Comparison of ENCODE assay signal across 20 mouse cellular contexts in genomic region chr16:30477006-30477405, GRCm38 (mm10).
DNase-seq lines count a peak whose midpoint lies in the region; ATAC-seq lines count a peak whose summit lies in the region.
"Had no signal": no experiment of that assay in that cellular context is flagged by ENCODE, and none has a peak within 500 bp of the region (broad histone marks: within the 10 kb centered on the region; RNA-seq: fewer than 3 reads in every experiment).

No protein-coding gene starts in this region.

- no peak overlapping the region for H3K4me2 ChIP-seq in embryonic facial prominence, embryonic 12.5 days (replicated peaks)
- no peak overlapping the region for H3K4me2 ChIP-seq in kidney, embryonic 14.5 days (replicated peaks; ENCODE audit: low read depth, low read length)
- no peak overlapping the region for H3K4me2 ChIP-seq in midbrain, embryonic 15.5 days
- H3K4me2 ChIP-seq in midbrain, embryonic 16.5 days (ENCODE audit: low read length) = no peak overlapping the region
- H3K4me2 ChIP-seq: forebrain, embryonic 13.5 days; hindbrain, embryonic 13.5 days had no signal

- H3K9ac ChIP-seq in embryonic facial prominence, embryonic 12.5 days = no peak overlapping the region
- H3K9ac ChIP-seq in kidney, embryonic 14.5 days (ENCODE audit: low read depth, low read length) = no peak overlapping the region
- H3K9ac ChIP-seq in midbrain, embryonic 15.5 days = no peak overlapping the region
- H3K9ac ChIP-seq in midbrain, embryonic 16.5 days (ENCODE audit: low read depth, low read length) = no peak overlapping the region
- H3K9ac ChIP-seq: forebrain, embryonic 13.5 days; forebrain, postnatal 0 days; heart, embryonic 15.5 days; hindbrain, embryonic 13.5 days had no signal

- H3K9me3 ChIP-seq in embryonic facial prominence, embryonic 12.5 days = no peaks in the 10 kb centered on the region
- H3K9me3 ChIP-seq in embryonic facial prominence, embryonic 10.5 days = no peaks in the 10 kb centered on the region; the same call in 1 of the 2 replicates
- H3K9me3 ChIP-seq in kidney, embryonic 14.5 days (ENCODE audit: control insufficient read depth, low read length) = no peaks in the 10 kb centered on the region
- no peaks in the 10 kb centered on the region for H3K9me3 ChIP-seq in midbrain, embryonic 15.5 days
- H3K9me3 ChIP-seq in midbrain, embryonic 16.5 days (replicated peaks; ENCODE audit: control insufficient read depth, low read length, poor library complexity, severe bottlenecking) = 0 out of 2 replicates have a peak, but pooled peaks cover under 1% of the 10 kb centered on the region
- H3K9me3 ChIP-seq: forebrain, embryonic 13.5 days; heart, embryonic 15.5 days; hindbrain, embryonic 13.5 days had no signal

- no peak overlapping the region for H3K4me3 ChIP-seq in embryonic facial prominence, embryonic 12.5 days
- no peak overlapping the region for H3K4me3 ChIP-seq in embryonic facial prominence, embryonic 10.5 days
- no peak overlapping the region for H3K4me3 ChIP-seq in kidney, embryonic 14.5 days (ENCODE audit: low read length)
- no peak overlapping the region for H3K4me3 ChIP-seq in midbrain, embryonic 15.5 days
- H3K4me3 ChIP-seq in midbrain, embryonic 16.5 days (ENCODE audit: low read depth, low read length) = no peak overlapping the region
- H3K4me3 ChIP-seq: forebrain, embryonic 13.5 days; heart, adult 2 months; heart, embryonic 15.5 days; hindbrain, embryonic 13.5 days had no signal

- no peaks in the 10 kb centered on the region; the same call in 1 of the 2 replicates for H3K4me1 ChIP-seq in embryonic facial prominence, embryonic 12.5 days
- H3K4me1 ChIP-seq in embryonic facial prominence, embryonic 10.5 days = peaks cover 11% of the 10 kb centered on the region; the same call in 1 of the 2 replicates
- peaks cover 4% of the 10 kb centered on the region; the same call in 1 of the 2 replicates for H3K4me1 ChIP-seq in kidney, embryonic 14.5 days (ENCODE audit: control insufficient read depth, insufficient read depth, low read length)
- 0 out of 2 replicates have a peak, but pooled peaks cover 3% of the 10 kb centered on the region for H3K4me1 ChIP-seq in midbrain, embryonic 15.5 days
- H3K4me1 ChIP-seq in midbrain, embryonic 16.5 days (ENCODE audit: control insufficient read depth, insufficient read depth, low read length) = peaks cover 8% of the 10 kb centered on the region
- H3K4me1 ChIP-seq: forebrain, embryonic 13.5 days had no signal

- WGBS in embryonic facial prominence, embryonic 12.5 days = 60% methylated on average over 3 of the region's 3 CpGs
- 41% methylated on average over 3 of the region's 3 CpGs for WGBS in embryonic facial prominence, embryonic 10.5 days
- WGBS in kidney, embryonic 14.5 days = 32% methylated on average over 3 of the region's 3 CpGs
- 11% methylated on average over 3 of the region's 3 CpGs for WGBS in midbrain, embryonic 15.5 days
- 12% methylated on average over 3 of the region's 3 CpGs for WGBS in midbrain, embryonic 16.5 days

- H3K36me3 ChIP-seq in embryonic facial prominence, embryonic 12.5 days = no peaks in the 10 kb centered on the region
- no peaks in the 10 kb centered on the region for H3K36me3 ChIP-seq in embryonic facial prominence, embryonic 10.5 days (replicated peaks)
- no peaks in the 10 kb centered on the region for H3K36me3 ChIP-seq in kidney, embryonic 14.5 days (ENCODE audit: control insufficient read depth, insufficient read depth, low read length)
- no peaks in the 10 kb centered on the region for H3K36me3 ChIP-seq in midbrain, embryonic 15.5 days (replicated peaks)
- H3K36me3 ChIP-seq in midbrain, embryonic 16.5 days (ENCODE audit: control insufficient read depth, insufficient read depth, low read length) = no peaks in the 10 kb centered on the region
- H3K36me3 ChIP-seq: heart, embryonic 15.5 days; hindbrain, embryonic 13.5 days had no signal

- 0 out of 2 replicates have a peak overlapping the region, but pooled peaks have one; percentile 26 for H3K27ac ChIP-seq in embryonic facial prominence, embryonic 12.5 days
- H3K27ac ChIP-seq in embryonic facial prominence, embryonic 10.5 days (replicated peaks) = no peak overlapping the region
- no peak overlapping the region for H3K27ac ChIP-seq in kidney, embryonic 14.5 days (ENCODE audit: low read depth, low read length)
- H3K27ac ChIP-seq in midbrain, embryonic 15.5 days = no peak overlapping the region
- no peak overlapping the region for H3K27ac ChIP-seq in midbrain, embryonic 16.5 days (ENCODE audit: low read length)
- H3K27ac ChIP-seq: forebrain, embryonic 13.5 days; heart, adult 2 months; hindbrain, embryonic 13.5 days had no signal

- DNase-seq in embryonic facial prominence, embryonic 10.5 days (ENCODE audit: low spot score) = no peak
- DNase-seq in kidney, postnatal 4 days = no peak
- no peak for DNase-seq in lung, postnatal 10 days
- DNase-seq: adrenal gland, postnatal 14 days; cerebellum, adult 11-12 months; cerebellum, adult 9-10 months; cerebellum, postnatal 25 days; forebrain, postnatal 0 days; gastrocnemius, postnatal 14 days; heart, adult 2 months; heart, postnatal 14 days had no signal

- no peak for ATAC-seq in embryonic facial prominence, embryonic 12.5 days (ENCODE audit: insufficient number of reproducible peaks, insufficient read depth, low FRiP score, low TSS enrichment)
- ATAC-seq in kidney, embryonic 14.5 days (ENCODE audit: low FRiP score, low TSS enrichment) = peak; percentile 47; the same call in 1 of the 2 replicates
- 0 out of 2 replicates have a peak, but pooled peaks have one; percentile 4 for ATAC-seq in midbrain, embryonic 15.5 days (replicated peaks)
- no peak for ATAC-seq in midbrain, embryonic 16.5 days
- ATAC-seq: activated CD4-positive, CD25-positive, alpha-beta regulatory T cell, adult 4 months; forebrain, embryonic 13.5 days; hindbrain, postnatal 0 days had no signal

- H3K27me3 ChIP-seq in embryonic facial prominence, embryonic 12.5 days = no peaks in the 10 kb centered on the region
- H3K27me3 ChIP-seq in embryonic facial prominence, embryonic 10.5 days (replicated peaks; ENCODE audit: low read depth, poor library complexity, severe bottlenecking) = no peaks in the 10 kb centered on the region; the same call in 1 of the 2 replicates
- no peaks in the 10 kb centered on the region for H3K27me3 ChIP-seq in kidney, embryonic 14.5 days (ENCODE audit: control insufficient read depth, insufficient read depth, low read length)
- no peaks in the 10 kb centered on the region; the same call in 1 of the 2 replicates for H3K27me3 ChIP-seq in midbrain, embryonic 15.5 days (replicated peaks)
- no peaks in the 10 kb centered on the region for H3K27me3 ChIP-seq in midbrain, embryonic 16.5 days (ENCODE audit: control insufficient read depth, insufficient read depth, low read depth, low read length)
- H3K27me3 ChIP-seq: forebrain, embryonic 13.5 days; heart, embryonic 15.5 days; hindbrain, embryonic 13.5 days had no signal

Comparison
In these comparisons a context has a peak if more than half of its experiments do, and no peak if none do; other contexts are left out.
1. ATAC-seq: peak in kidney, embryonic 14.5 days (single experiment) and midbrain, embryonic 15.5 days (single experiment); none in embryonic facial prominence, embryonic 12.5 days (single experiment) and midbrain, embryonic 16.5 days (single experiment).